Mouse (Mus musculus) adrenal gland, adult 2 months (tissue): Measurements from ENCODE around the gene Cdh4. TPM values are rescaled to one million over a fixed set of nuclear protein-coding genes. Genes with fewer than 3 reads are reported as not detected.

Experiments
- DNase-seq: peaks from one replicate; pipeline ENCODE4 v3.0.0; 2021
- polyA plus RNA-seq: library from polyadenylated mRNA; depleted of rRNA; stranded (reverse); fragments of >200 nt; gene quantifications from 2 replicates; pipeline ENCODE4 v1.2.3, GENCODE M21; 2012
- total RNA-seq, 2 experiments: library from RNA; stranded (reverse); gene quantifications; 2 replicates each; pipeline ENCODE4 v1.2.3; 2021

Cdh4 gene
- total and polyA plus RNA-seq, 3 experiments, result 2.8 to 5.0 (median 3.3) TPM

DNA sequence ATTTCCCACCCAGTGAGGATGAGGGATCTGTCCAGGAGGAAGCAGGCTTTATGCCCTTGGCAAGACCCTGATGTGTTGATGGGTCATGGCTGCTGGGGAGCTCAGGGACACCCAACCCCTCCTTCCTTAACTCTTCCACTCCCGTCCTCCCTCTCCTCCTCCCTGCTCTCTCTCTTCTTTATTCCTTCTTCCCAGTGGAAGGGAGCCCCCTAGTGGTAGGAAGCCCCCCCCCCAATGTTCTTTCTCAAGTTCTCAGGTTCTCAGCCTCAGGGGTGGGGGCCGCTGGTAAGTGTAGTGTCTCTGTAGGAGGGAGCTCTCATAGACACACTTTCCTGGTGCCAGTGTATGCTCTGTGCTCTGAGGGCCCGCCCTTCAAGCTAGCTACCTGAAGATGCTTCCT is 421.0 kb downstream of the Cdh4 start:
- DNase-seq, result no peak

DNA sequence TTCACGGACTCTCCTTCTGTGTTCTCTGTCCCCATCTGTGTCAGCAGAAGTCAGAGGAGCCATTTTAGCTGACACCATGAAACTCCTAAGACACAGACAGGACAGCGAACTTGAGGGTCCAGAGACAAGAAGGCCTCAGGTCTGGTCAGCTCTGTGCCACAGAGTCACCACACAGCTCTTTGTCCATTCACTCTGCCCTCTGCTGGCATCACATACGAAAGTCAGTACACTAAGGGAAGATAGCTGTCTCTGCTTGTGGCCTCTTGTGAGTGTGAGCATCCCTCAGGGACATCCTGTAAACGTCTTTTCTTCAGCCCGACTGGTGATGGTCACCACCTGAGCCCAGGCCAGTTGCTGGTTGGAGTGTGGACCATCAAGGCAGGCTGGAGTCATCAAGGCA is 422.9 kb downstream of the Cdh4 start:
- DNase-seq, result no peak

DNA sequence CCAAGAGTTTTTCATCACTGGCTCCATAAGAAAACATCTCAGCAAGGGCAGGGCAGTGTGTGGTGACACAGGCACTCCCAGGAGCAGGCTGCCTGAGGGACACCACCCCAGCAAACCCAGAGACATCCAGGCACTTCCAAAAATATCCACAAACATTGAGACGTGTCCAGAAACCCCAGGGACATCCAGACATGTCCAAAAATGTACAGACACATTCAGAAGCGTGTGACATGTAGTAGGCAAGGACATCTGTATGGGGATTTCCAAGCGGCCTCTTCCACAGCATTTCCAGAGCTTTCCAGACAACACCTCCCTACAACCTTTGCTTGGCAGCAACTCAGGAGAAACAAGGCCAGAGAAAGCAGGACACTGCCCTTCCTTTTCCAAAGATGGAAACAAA is 425.4 kb downstream of the Cdh4 start:
- DNase-seq, result no peak

DNA sequence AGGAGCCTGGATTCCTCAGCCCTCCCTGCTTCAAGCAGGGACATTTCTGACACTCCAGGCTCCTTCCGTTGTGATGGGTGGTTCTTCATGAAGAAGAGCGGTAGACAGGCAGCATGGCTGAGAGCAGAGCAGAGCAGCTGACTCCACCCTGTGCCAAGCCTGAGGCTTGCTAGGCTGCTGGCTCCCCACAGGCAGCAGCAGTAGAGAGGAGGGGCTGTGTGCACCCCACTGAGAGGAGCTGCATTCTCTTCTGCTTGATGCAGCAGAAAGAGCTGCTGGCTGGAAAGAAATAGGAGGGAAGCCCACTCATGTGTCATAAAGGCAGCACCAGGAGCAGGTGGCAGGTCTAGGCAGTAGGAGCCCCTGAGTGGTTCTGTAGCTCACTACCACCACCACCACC is 427.6 kb downstream of the Cdh4 start:
- DNase-seq, result no peak

GRCm38 (mm10) chr2:179872724-179873123 is 430.5 kb downstream of the Cdh4 start:
- DNase-seq, result no peak

DNA sequence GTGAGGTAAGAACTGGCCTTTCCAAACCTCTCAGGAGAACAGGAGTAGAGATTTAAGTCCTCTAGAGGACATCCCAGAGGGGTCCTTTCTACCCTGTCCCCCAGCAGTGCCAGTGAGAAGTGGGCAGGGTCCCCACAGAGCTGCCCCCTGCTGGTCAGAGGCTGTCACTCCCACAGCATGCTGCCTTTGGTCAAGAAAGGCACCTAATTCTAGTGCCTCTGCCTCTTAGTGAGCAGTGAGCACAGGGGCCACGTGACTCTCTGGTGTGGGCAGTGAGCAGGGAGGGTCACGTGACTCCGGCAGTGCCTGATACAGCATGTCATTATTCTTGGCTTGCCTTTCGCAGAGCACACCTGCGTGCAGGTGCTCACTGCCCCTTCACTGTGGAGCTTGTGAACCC is 431.1 kb downstream of the Cdh4 start:
- DNase-seq, result peak; percentile 11

GRCm38 (mm10) chr2:179875147-179875546 is 432.9 kb downstream of the Cdh4 start:
- DNase-seq, result peak; percentile 53

- DNase-seq, result peak; percentile 51
These were observed 435.5 kb downstream of the Cdh4 start for GRCm38 (mm10) chr2:179877551-179878215.

- no peak for DNase-seq
These were observed 442.3 kb downstream of the Cdh4 start for GRCm38 (mm10) chr2:179884561-179884960.

DNA sequence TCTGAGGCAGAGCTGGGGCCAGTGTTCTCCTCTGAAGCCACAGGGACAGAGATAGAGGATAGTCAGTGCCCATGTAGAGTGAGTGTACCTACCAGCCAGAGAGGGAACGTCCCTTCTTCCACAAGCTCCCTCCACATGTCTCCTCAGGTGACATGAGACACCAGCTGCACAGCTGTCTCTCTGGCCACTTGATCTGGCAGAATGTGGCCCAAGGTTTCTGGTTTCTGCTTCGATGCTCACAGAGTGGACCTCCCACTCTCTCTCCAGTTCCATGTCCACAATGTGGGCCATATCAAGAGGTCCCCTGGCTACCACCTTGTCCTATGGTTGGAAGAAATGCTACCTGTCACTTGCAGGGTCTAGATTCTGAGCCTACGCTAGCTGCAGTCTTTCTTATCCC is 448.8 kb downstream of the Cdh4 start:
- DNase-seq, result no peak

DNA sequence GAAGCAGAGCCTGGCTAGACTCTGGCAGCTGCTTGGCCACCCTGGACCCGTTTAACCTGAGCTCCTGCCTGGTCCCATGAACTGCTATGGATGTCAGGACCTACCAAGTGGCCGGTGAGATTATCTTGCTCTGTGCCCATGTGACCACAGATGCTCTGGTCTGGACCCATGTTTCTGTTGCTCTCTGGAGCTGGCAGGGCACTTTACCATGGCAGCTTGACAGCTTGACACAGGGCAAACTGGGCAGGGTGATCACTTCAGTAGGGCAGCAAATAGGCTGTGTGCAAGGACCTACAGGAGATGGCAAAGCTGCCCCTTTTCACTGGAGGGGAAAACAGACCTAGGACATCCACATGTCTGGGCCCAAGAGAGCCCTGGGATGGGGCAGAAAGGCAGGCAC is 454.7 kb downstream of the Cdh4 start:
- DNase-seq, result no peak

DNA sequence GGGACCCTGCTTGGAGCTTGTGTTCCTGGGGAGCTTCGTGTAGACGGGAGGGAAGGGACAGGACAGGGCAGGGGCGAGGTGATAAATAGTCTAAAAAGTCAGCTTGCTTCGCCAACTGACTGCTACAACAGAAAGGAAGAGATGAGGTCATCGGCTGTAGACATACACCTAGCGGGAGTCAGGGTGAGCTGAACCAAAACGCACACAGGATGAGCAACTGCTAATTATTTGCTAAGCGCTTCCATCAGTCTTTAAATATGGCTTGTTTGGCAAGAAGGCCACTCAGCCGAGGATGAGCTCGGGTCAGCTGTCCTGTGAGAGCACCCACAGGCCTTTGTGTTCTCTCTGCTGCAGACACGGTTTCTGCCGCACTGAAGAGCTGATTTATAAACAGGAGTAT is 470.7 kb downstream of the Cdh4 start:
- no peak for DNase-seq

GRCm38 (mm10) chr2:179913349-179913748 is 471.1 kb downstream of the Cdh4 start:
- no peak for DNase-seq

DNA sequence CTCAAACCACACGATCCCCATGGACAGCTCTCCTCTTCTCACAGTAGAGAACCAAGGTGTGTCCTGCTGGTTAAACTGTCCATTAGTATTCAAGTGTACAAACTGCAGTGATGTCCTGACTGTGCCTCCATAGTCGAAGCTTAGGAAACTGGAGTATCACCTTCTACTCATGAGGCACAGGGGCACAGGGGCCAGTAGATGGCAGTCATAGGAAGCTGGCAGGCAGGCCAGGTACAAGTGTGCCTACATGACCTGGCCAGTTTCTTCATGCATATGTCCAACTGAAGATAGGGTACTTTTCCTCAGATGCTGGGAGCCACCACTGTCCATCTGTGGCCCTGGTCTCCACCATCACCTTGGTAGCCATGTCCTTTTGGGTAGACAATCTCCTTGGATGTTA is 472.0 kb downstream of the Cdh4 start:
- DNase-seq, result no peak

DNA sequence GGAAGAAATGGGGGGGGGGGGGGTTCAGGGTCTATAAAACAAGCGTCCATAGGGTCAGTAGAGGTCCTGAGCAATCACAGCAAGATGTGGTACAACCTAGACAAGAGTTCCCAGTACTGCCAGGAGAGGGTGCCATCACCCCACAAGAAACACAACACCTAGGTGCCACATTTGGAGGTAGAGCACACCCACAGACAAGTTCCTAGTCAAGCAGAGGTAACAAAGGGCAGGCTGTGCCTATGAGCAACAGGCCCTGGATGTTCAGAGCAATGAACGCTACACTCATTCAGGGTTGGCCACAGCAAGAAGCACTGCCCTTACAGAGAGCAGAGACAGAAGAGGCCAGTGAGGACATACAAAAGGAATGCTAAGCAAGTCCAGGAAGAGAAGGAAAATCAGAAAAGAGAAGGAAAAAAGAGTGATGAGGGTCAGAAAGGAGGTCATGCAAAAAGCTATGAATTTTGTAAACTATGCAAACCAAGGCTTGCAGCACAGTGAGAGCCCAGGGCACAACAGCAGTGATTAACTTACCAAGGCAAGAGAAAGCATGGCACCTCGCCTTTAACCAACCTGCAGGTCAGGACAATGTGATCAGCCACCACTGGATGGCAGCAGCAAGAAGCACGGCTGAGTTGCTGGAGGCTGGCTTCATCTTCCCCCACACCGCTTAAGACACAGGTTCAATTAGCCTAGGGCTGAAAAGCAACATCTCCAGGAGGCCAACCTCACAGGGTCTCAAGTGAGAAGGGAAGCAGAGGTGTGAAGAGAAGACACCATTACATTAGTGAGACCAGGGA is 474.8 kb downstream of the Cdh4 start:
- peak; percentile 79 for DNase-seq

DNA sequence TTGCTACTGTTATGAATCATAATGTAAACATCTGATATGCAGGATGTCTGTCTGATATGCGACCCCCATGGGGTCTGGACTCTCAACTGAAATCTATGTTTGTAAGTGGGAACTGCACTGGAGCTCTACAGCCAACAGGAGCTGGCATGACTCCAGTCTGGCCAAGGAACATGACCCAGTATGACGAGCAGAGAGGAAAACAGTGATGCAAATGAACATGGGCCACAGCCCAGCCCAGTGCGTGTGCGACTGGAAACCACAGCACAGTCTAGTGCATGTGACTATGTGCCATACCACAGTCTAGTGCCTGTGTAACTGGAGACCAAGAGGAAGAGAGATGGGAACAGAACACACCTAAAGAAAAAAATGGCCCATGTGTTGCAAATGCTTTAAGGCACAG is 477.8 kb downstream of the Cdh4 start:
- DNase-seq, result no peak

GRCm38 (mm10) chr2:179921021-179921653 is 478.9 kb downstream of the Cdh4 start:
- no peak for DNase-seq

DNA sequence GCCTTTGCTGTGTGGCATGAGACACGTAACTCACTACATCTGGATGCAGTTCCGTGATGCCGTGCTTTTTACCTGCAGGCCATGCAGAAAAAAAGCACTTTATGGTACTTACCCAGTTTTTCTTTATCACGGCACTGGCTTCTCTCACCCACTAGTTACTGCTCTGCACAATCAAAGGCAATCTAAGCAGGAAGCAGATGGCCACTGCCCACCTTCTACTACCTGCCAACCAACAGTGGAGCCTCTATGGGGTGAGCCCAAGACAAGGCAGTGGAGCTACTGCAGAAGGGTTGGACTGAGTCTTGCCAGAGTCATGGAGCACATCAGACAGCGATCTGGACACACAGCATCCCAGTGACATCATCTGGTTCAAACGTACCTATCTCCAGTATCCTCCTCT is 481.8 kb downstream of the Cdh4 start:
- DNase-seq, result no peak

- DNase-seq, result no peak
These were observed 486.9 kb downstream of the Cdh4 start for GRCm38 (mm10) chr2:179929166-179929565.

GRCm38 (mm10) chr2:179931741-179932140 is 489.5 kb downstream of the Cdh4 start:
- DNase-seq, result no peak

- no peak for DNase-seq
These were observed 491.9 kb downstream of the Cdh4 start for GRCm38 (mm10) chr2:179934165-179934564.

DNA sequence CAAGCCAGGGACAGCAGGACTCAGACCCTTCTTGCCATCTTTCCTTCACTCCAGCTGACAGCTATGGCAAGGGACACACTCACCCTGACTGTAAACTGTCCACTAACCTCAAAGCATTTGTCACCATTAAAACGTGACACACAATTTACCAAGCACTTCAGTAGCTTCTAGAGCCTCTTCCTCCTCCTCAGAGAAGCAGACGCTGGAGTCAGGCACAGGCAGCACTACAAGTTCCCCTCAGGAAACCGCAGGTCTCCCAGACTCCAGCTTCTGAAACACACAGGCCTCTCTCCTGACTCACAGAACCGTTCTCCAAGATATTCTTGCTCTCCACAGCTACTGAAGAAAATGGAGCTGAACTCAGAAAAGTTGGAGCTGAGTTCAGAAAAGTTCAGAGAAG is 494.9 kb downstream of the Cdh4 start:
- DNase-seq, result no peak

GRCm38 (mm10) chr2:179941696-179942095 is 499.5 kb downstream of the Cdh4 start:
- DNase-seq, result no peak
